Comparison of ENCODE assay signal across 10 mouse cellular contexts in the genomic region with DNA sequence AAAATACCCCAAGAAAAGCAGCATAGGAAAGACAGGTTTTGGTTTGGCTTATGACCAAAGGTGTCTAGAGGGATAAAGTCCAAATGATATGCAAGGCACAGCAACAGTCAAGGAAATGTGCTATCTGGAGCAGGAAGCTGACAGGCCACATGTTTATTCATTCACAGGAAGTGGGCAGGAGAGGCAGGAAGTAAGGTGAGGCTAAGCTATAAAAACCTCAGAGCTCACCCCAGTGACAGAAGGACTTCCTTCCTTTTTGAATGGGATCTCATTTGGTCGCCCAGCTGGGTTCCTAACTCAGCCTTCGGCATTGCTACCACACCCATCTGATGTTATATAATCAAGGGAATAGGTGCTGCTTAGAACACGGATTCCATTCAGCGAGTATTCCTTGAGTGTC.
DNase-seq lines count a peak whose midpoint lies in the region; ATAC-seq and TF ChIP-seq lines count a peak whose summit lies in the region.
"Had no signal": no experiment of that assay in that cellular context is flagged by ENCODE, and none has a peak within 500 bp of the region (broad histone marks: within the 10 kb centered on the region; RNA-seq: fewer than 3 reads in every experiment).

No protein-coding gene starts in this region.

- H3K27me3 ChIP-seq in kidney, adult 2 months (replicated peaks; ENCODE audit: control insufficient read depth, insufficient read depth, low read length) = no peaks in the 10 kb centered on the region

- no peaks in the 10 kb centered on the region for H3K36me3 ChIP-seq in kidney, adult 2 months (ENCODE audit: control insufficient read depth, insufficient read depth, low read length)

- ATAC-seq in megakaryocyte progenitor cell, adult 5-6 weeks (replicated peaks; ENCODE audit: poor library complexity) = peak; percentile 28
- ATAC-seq in erythroid progenitor cell, adult 5-6 weeks (replicated peaks; ENCODE audit: low FRiP score, poor library complexity, severe bottlenecking) = no peak

- DNase-seq in kidney, adult 2 months = peak; percentile 43
- no peak for DNase-seq in kidney, postnatal 4 days
- DNase-seq in CD4-positive helper T cell, adult 2 months (ENCODE audit: low read depth, low spot score) = peak; percentile 45
- DNase-seq in T-cell, adult 2 months (ENCODE audit: low spot score) = peak; percentile 56
- DNase-seq in right cerebral cortex, postnatal 14 days = no peak
- no peak for DNase-seq in embryo, embryonic 10 days (ENCODE audit: low spot score)
- DNase-seq: adrenal gland, postnatal 14 days; lung, embryonic 14.5 days had no signal

- H3K4me3 ChIP-seq in kidney, adult 2 months (ENCODE audit: insufficient read depth, low read depth, low read length) = no peak overlapping the region

- no peaks in the 10 kb centered on the region for H3K4me1 ChIP-seq in kidney, adult 2 months (ENCODE audit: control insufficient read depth, insufficient read depth, low read length)

- 0 out of 2 replicates have a peak overlapping the region, but pooled peaks have one; percentile 30 for H3K27ac ChIP-seq in kidney, adult 2 months (ENCODE audit: insufficient read depth, low read depth, low read length)

- no peak for TF ChIP-seq CTCF in kidney, adult 2 months (conservative IDR thresholded peaks at IDR 0.05; ENCODE audit: insufficient read depth, insufficient read length, low read depth, low read length)

- no peak for TF ChIP-seq POLR2A in kidney, adult 2 months (IDR thresholded peaks at IDR 0.05; ENCODE audit: low read depth, low read length)

- WGBS in kidney, adult 2 months = 70% methylated on average over 4 of the region's 4 CpGs

Comparison
In these comparisons a context has a peak if more than half of its experiments do, and no peak if none do; other contexts are left out.
1. DNase-seq: peak in kidney, adult 2 months (single experiment), CD4-positive helper T cell, adult 2 months (single experiment) and T-cell, adult 2 months (single experiment); none in kidney, postnatal 4 days (0 of 2), right cerebral cortex, postnatal 14 days (single experiment) and embryo, embryonic 10 days (single experiment).